Mouse (Mus musculus): ENCODE measurements around the gene Ranbp6.

Ranbp6 gene

DNA sequence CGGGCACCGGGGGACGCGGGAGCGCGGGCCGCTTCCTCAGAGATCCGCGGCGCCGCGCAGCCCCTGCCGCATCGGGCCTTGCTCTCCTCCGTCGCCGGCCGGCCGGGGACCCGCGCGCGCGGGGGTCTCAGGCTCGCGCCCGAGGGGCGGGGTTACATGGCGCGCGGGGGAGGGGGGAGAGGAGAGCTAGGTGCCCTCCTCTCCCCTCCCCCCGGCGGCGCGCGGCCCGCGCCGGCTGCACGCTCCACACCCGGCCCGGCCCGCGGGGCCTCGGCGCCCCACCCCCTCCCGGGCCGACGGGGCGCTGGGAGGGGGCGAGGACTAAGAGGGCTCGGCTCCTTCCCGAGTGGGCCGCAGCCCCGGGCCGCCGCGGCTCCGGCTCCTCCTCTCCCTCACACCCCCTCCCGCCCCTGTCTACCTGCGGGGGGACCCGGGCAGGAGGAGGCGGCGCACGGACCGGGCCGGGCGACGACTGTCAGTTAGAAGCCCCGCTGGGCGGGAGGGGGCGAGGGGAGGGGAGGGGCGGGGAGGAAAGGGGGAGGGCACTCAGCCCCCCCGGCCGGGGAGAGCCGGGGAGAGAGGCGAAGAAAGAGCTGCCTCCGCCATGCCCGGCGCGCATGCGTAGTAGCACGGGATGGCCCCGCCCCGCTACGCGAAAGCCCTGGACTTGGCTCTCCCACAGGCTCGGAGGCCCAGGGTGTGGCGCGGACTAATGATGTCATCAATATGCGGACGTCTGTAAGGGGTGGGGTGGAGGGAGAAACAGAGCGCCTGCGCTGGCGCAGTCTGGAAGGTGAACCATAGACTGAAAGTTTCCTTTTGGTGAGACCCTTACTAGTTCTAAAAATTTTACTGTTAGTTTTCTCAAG lies 6.6 kb downstream of the Ranbp6 start, which contains the start of gene 9930021J03Rik:
TSS of gene 9930021J03Rik (minus strand) at position 73 of the 869 bp plus-strand sequence.
- peak; percentile 99 for DNase-seq

DNA sequence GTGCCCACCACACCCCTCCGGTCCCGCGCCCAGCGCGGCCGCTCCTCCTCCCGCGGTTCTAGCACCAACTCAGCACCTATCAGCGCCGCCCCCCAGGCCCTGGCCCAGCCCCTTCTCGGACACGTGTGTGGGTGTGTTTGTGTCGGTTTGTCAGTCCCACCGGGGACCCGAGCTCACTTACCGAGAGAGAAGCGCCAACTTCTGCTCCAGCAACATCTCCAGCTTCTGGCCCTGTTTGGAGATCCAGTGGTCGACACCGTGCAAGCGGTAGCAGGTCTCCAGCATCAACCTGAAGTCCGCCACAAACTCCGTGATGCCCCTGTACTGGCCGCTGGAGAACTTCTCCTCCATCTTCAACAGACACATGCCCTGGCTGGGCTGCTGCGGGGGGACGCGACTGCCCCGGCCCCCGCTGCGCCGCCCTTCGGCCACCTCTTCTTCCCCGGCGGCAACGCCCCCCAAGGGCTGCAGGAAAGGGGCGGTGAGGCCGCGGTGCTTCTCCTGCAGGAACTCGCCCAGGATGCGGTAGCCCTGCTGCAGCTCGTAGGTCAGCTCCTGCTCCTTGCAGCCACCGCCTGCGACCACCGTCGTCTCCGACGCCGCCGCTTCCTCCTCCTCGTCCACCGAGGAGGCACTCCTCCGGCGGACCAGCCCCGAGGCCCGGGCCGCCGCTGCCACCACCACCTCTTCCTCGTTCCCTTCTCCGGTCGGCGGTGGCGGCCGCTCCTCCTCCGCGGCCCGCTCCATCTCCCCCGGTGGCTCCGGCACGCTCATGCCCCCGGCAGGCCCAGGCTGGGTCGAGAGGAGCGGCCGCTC lies 7.5 kb downstream of the Ranbp6 start:
- peak; percentile 77 for DNase-seq

DNA sequence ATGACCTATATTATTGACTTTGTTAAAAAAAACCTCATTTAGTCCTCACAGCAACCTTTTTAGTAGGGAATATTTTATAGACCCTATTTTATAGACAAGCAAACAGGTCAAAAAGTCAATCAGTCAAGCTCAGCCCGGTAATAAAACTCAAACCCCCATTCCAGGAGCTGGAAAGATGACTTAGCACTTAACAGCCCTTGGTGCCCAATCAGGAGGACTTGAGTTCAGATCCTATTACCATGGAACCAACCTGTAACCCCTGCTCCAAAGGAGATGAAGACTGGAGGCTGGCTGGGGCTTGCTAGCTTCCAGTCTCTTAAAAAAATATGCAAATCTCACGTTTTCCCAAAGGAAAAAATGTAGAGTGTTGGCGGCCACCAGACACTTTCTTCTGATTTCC lies 8.8 kb downstream of the Ranbp6 start:
- DNase-seq, result no peak

DNA sequence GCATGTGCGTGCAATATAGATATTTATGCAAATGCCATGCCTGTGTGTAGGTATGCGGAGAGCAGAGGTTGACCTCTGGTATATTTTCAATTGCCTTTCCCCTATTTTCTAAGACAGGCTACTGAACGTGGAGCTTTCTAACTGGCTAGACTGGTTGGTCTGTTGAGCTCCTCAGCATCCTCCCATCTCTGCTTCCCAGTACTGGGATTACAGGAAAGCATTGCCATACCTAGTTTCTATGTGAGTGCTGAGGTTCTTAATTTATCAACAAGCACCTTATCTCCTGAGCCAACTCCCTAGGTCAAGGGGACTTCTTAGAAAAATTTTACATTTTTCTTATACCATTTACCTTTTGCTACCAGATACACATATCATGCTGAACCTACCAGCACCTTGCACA lies 15.4 kb downstream of the Ranbp6 start:
- DNase-seq, result no peak

DNA sequence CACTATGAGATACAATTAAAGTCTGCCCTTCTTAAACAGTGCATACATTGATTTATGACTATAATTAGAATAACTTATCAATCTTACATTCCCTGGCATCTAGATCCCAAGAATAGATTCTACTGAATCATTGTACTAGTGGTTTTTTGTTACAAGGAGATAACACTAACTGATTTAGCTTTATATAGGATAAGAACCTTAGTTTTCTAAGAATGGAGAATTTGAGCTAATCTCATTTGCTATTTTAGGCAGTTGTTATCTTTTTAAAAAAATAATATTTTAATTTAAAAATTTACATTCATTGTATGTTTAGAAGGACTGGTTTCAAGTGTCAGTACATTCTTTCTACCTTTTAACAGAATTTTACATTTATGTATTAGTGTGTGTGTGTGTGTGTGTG lies 24.8 kb downstream of the Ranbp6 start:
- DNase-seq, result no peak

DNA sequence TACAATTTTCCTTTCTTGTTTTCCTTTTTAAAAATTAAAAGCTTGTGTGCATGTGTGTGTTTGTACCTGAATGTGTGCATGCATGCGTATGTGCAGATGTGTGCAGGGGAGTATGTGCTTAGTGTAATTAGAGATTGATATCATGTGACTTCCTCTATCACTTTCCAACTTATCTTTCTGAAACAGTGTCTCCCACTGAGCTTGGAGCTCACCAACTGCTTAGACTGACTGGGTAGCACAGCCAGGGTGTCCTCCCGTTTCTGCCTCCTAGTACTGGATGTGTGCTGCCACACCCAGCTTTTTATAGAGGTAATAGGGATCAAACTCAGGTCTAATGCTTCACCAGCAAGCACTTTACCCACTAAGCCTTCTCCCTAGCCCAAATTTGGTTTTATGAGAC lies 29.9 kb downstream of the Ranbp6 start:
- DNase-seq, result no peak
